Mouse (Mus musculus) heart, adult 9 months (tissue): ENCODE results near the gene Oas1e.
A peak's percentile ranks its signal among the peaks of the same experiment; 100 is the strongest.
"Not testable (repeated sequence)": the region's sequence is repeated elsewhere in the genome, so short reads cannot be mapped to it uniquely, and the experiment has no call there.

Source experiments
- DNase-seq, 2 experiments: peaks; one replicate each; pipeline ENCODE4 v3.0.0; 2022; ENCODE audit warnings: low spot score in 2 of 2

Gene Oas1e

GRCm38 (mm10) chr5:120795480-120796034, at the start of gene Oas1e:
Oas1e (minus strand) TSS chr5:120795530.
- DNase-seq = not testable (repeated sequence)

- DNase-seq = peak in 1 of 2 experiments; percentile 18
Measured at GRCm38 (mm10) chr5:120844713-120845112, 49.4 kb upstream of the Oas1e start.

GRCm38 (mm10) chr5:120836731-120837585, 41.6 kb upstream of the Oas1e start:
- DNase-seq = no peak

GRCm38 (mm10) chr5:120833335-120834280, 38.3 kb upstream of the Oas1e start:
- DNase-seq = no peak

- DNase-seq = no peak
Measured at GRCm38 (mm10) chr5:120831031-120831430, 35.7 kb upstream of the Oas1e start.

- no peak for DNase-seq
Measured at GRCm38 (mm10) chr5:120818999-120819398, 23.7 kb upstream of the Oas1e start.

GRCm38 (mm10) chr5:120815949-120816348, 20.6 kb upstream of the Oas1e start:
- no peak for DNase-seq

GRCm38 (mm10) chr5:120813023-120813422, 17.7 kb upstream of the Oas1e start:
- no peak for DNase-seq

GRCm38 (mm10) chr5:120811951-120812819, 16.9 kb upstream of the Oas1e start, which contains the start of gene Oas1c:
Oas1c (minus strand) TSS chr5:120812514.
- peak; percentile 90 to 92 for DNase-seq

- no peak for DNase-seq
Measured at GRCm38 (mm10) chr5:120809171-120809570, 13.8 kb upstream of the Oas1e start.

- peak in 1 of 2 experiments; percentile 10 for DNase-seq
Measured at GRCm38 (mm10) chr5:120806458-120806857, 11.1 kb upstream of the Oas1e start.

- no peak for DNase-seq
Measured at GRCm38 (mm10) chr5:120803596-120803995, 8.3 kb upstream of the Oas1e start.

GRCm38 (mm10) chr5:120798943-120799342, 3.6 kb upstream of the Oas1e start:
- not testable (repeated sequence) for DNase-seq

- DNase-seq = not testable (repeated sequence)
Measured at GRCm38 (mm10) chr5:120798147-120798546, 2.8 kb upstream of the Oas1e start.

GRCm38 (mm10) chr5:120793043-120793442, 2.3 kb downstream of the Oas1e start:
- peak in 1 of 2 experiments; percentile 22 for DNase-seq

GRCm38 (mm10) chr5:120787042-120787441, 8.3 kb downstream of the Oas1e start:
- no peak for DNase-seq

GRCm38 (mm10) chr5:120782446-120782845, 12.9 kb downstream of the Oas1e start:
- DNase-seq = no peak

- DNase-seq = no peak
Measured at GRCm38 (mm10) chr5:120781646-120782045, 13.7 kb downstream of the Oas1e start.

- DNase-seq = peak in 1 of 2 experiments; percentile 5
Measured at GRCm38 (mm10) chr5:120779922-120780321, 15.4 kb downstream of the Oas1e start.

- no peak for DNase-seq
Measured at GRCm38 (mm10) chr5:120778941-120779340, 16.4 kb downstream of the Oas1e start.

GRCm38 (mm10) chr5:120777478-120777877, 17.9 kb downstream of the Oas1e start, which contains the start of gene Oas3:
Oas3 (minus strand) TSS chr5:120777661.
- DNase-seq = no peak
